Mouse (Mus musculus) kidney, postnatal 0 days (tissue): Measurements from ENCODE around the gene Spaar. TPM values are rescaled to one million over a fixed set of nuclear protein-coding genes. Genes with fewer than 3 reads are reported as not detected.

Source experiments
- ATAC-seq: fragments of 200-750 bp; cut with Nextera tagmentation; replicated peaks from 2 replicates; pipeline ENCODE4 v1.8.0; 2017; ENCODE audit warnings: low read depth, moderate number of reproducible peaks, moderate TSS enrichment, moderate library complexity; ENCODE audit not compliant: low FRiP score
- DNase-seq: peaks from one replicate; pipeline ENCODE4 v3.0.0-alpha.2; 2016; ENCODE audit warnings: low spot score
- H3K27ac ChIP-seq: fragments of 300-500 bp; sonication (generic); 2 replicates; pipeline ENCODE4 v1.5.1; 2014; ENCODE audit warnings: mild to moderate bottlenecking
- H3K27me3 ChIP-seq: fragments of 300-500 bp; sonication (generic); 2 replicates; pipeline ENCODE4 v1.6.1; 2014; ENCODE audit warnings: low read length, mixed read lengths; ENCODE audit not compliant: insufficient read depth
- H3K36me3 ChIP-seq: fragments of 300-500 bp; sonication (generic); 2 replicates; pipeline ENCODE4 v1.6.1; 2014; ENCODE audit warnings: low read length, mixed read lengths; ENCODE audit not compliant: insufficient read depth
- H3K4me1 ChIP-seq: fragments of 300-500 bp; sonication (generic); replicated peaks from 2 replicates; pipeline ENCODE4 v1.6.1; 2014; ENCODE audit warnings: antibody characterized with exemption, low read length, mixed read lengths; ENCODE audit not compliant: insufficient read depth
- H3K4me2 ChIP-seq: fragments of 300-500 bp; sonication (generic); 2 replicates; pipeline ENCODE4 v1.6.1; 2014; ENCODE audit warnings: mild to moderate bottlenecking, low read length, moderate library complexity, mixed read lengths
- H3K4me3 ChIP-seq: fragments of 300-500 bp; sonication (generic); replicated peaks from 2 replicates; pipeline ENCODE4 v1.5.1; 2014; ENCODE audit warnings: low read depth, low read length
- H3K9ac ChIP-seq: fragments of 300-500 bp; sonication (generic); 2 replicates; pipeline ENCODE4 v1.6.1; 2014; ENCODE audit warnings: low read depth, low read length
- H3K9me3 ChIP-seq: fragments of 300-500 bp; sonication (generic); replicated peaks from 2 replicates; pipeline ENCODE4 v1.6.1; 2016; ENCODE audit warnings: low read length, inconsistent platforms, mixed read lengths
- CTCF ChIP-seq: IDR thresholded peaks from 2 replicates; pipeline ENCODE4 v1.5.1; 2016; ENCODE audit warnings: antibody characterized with exemption, low read depth, mild to moderate bottlenecking, moderate library complexity
- WGBS: fragments of 180-500 bp; shearing (Covaris S2); extraction: QIAGEN DNeasy Blood & Tissue Kit; methylation state at CpG from one replicate; pipeline ENCODE4 v1.1.7; 2014; 5-methylcytosine and 5-hydroxymethylcytosine counted together
- polyA plus RNA-seq: library from polyadenylated mRNA; unstranded; fragments of >200 nt; fragmentation: Nextera tagmentation; extraction: Ambion mirVana; gene quantifications from 2 replicates; pipeline ENCODE4 v1.2.1, GENCODE M21; 2015

The Spaar gene
- polyA plus RNA-seq, 1 experiment from 2014 or later = 0.43 TPM

DNA sequence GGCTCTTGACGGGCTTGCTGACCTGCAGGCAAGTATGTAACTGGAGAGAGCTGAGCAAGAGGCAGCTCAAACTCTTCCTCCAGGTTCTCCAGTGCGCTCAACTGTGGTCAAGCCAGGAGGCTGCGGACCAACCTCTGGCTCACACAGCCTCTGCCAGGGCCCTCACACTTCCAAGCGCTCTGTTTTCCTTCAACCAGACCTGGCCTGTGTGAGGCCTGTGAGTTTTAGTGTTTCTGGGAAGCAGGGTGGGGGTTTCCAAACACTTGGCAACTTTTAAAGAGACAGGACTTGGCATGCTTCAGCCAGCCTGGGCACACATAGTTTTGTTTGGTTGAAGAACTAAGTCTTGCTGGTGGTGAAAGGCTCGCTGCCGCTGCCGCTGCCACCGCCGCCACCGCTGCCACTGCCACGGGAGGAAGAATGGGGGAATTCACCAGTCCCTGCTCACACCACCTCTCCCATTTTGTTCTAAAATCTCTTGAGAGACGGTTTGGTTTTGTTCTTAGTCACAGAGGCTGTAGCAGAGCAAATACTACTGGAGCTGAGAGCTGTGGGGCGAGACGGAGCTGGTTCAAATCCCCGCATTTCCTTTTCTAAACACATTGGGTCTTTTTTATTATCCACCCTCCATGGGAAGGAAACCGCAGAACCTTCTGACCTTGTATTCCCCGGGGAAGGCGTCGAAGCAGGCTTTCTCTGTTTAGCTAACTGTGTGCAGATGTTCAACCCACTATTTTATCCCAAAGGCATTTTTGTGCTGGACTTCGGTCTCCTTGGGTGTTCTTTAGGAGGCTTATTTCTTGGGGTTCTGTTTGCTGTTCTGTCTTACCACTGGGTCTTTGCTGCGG is 30.0 kb downstream of the Spaar start:
- no peaks in the 10 kb centered on the region for H3K9me3 ChIP-seq
- no peak overlapping the region for H3K4me3 ChIP-seq
- DNase-seq = no peak
- no peak overlapping the region for H3K9ac ChIP-seq
- peaks cover 4% of the 10 kb centered on the region; the same call in 1 of the 2 replicates for H3K4me1 ChIP-seq
- no peaks in the 10 kb centered on the region for H3K27me3 ChIP-seq
- no peak overlapping the region for H3K4me2 ChIP-seq
- ATAC-seq = no peak
- no peaks in the 10 kb centered on the region for H3K36me3 ChIP-seq
- H3K27ac ChIP-seq = 0 out of 2 replicates have a peak overlapping the region, but pooled peaks have one; percentile 11
- WGBS = 69% methylated on average over 21 of the region's 21 CpGs
- no peak for TF ChIP-seq CTCF

DNA sequence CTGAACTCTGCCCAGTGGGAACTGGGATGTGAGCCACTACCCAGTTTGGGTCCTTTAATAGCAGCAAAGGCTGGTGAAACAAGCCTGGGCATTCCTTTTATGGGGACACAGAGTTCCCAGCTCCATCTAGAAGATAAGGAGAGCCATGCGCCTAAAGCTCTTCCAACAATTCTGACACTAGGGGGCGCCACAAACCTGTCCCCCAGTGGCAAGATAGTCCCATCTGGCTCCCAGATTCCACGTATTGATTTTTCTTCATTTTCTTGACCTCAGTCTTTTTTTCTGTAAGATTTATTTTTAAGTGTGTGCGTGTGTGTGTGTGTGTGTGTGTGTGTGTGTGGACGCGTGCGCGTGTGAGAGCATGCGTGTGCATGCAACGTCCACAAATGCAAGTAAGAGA is 30.6 kb downstream of the Spaar start:
- Histone ChIP-seq H3K4me1 (peaks cover 4% of the 10 kb centered on the region; the same call in 1 of the 2 replicates), H3K4me2 (no peak overlapping the region), H3K9ac (no peak overlapping the region), H3K27me3 (no peaks in the 10 kb centered on the region), H3K36me3 (no peaks in the 10 kb centered on the region), H3K9me3 (no peaks in the 10 kb centered on the region), H3K4me3 (no peak overlapping the region), H3K27ac (0 out of 2 replicates have a peak overlapping the region, but pooled peaks have one; percentile 11)
- ATAC-seq = no peak
- DNase-seq = peak; percentile 41
- peak; percentile 58 for TF ChIP-seq CTCF
- 77% methylated on average over 10 of the region's 10 CpGs for WGBS

DNA sequence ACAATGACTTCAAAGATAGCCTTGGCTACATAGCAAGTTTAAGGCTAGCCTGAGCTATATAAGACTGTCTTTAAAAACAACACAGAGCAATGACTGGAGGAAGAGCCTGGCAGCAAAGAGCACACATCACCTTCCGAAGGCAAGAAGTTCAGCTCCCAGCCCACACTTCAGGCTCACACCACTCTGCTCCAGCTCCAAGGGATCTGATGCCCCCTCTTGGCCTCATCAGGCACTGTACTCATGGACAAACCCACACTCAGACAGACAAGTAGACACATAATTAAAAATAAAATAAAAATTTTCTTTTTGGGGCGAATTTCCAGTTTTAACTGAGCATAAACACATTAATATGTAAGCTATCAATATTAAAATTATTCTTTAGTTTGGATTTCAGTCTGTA is 31.5 kb downstream of the Spaar start:
- ATAC-seq (no peak), DNase-seq (no peak)
- H3K9me3 ChIP-seq = no peaks in the 10 kb centered on the region
- WGBS = 84% methylated on average over 2 of the region's 2 CpGs
- no peak overlapping the region for H3K4me2 ChIP-seq
- peaks cover 4% of the 10 kb centered on the region; the same call in 1 of the 2 replicates for H3K4me1 ChIP-seq
- peak; percentile 8; the same call in 1 of the 2 replicates for TF ChIP-seq CTCF
- H3K27me3 ChIP-seq = no peaks in the 10 kb centered on the region
- H3K4me3 ChIP-seq = no peak overlapping the region
- no peak overlapping the region for H3K9ac ChIP-seq
- H3K36me3 ChIP-seq = no peaks in the 10 kb centered on the region
- no peak overlapping the region for H3K27ac ChIP-seq

GRCm38 (mm10) chr4:43763410-43763809 is 33.6 kb downstream of the Spaar start:
- no peak overlapping the region for H3K9ac ChIP-seq
- no peaks in the 10 kb centered on the region for H3K27me3 ChIP-seq
- H3K4me1 ChIP-seq = peaks cover 4% of the 10 kb centered on the region; the same call in 1 of the 2 replicates
- TF ChIP-seq CTCF = peak; percentile 89
- no peak overlapping the region for H3K27ac ChIP-seq
- DNase-seq = peak; percentile 79
- H3K4me2 ChIP-seq = no peak overlapping the region
- no peaks in the 10 kb centered on the region for H3K9me3 ChIP-seq
- no peaks in the 10 kb centered on the region for H3K36me3 ChIP-seq
- H3K4me3 ChIP-seq = no peak overlapping the region
- WGBS = 13% methylated on average over 7 of the region's 7 CpGs
- no peak for ATAC-seq

- H3K4me3 ChIP-seq = no peak overlapping the region
- H3K36me3 ChIP-seq = no peaks in the 10 kb centered on the region
- ATAC-seq = no peak
- H3K9ac ChIP-seq = no peak overlapping the region
- no peaks in the 10 kb centered on the region for H3K9me3 ChIP-seq
- no peak overlapping the region for H3K4me2 ChIP-seq
- no peak overlapping the region for H3K27ac ChIP-seq
- H3K27me3 ChIP-seq = no peaks in the 10 kb centered on the region
- WGBS = 78% methylated on average over 5 of the region's 5 CpGs
- H3K4me1 ChIP-seq = no peaks in the 10 kb centered on the region
- no peak for TF ChIP-seq CTCF
- no peak for DNase-seq
Observed at GRCm38 (mm10) chr4:43768341-43768740, 38.5 kb downstream of the Spaar start.

DNA sequence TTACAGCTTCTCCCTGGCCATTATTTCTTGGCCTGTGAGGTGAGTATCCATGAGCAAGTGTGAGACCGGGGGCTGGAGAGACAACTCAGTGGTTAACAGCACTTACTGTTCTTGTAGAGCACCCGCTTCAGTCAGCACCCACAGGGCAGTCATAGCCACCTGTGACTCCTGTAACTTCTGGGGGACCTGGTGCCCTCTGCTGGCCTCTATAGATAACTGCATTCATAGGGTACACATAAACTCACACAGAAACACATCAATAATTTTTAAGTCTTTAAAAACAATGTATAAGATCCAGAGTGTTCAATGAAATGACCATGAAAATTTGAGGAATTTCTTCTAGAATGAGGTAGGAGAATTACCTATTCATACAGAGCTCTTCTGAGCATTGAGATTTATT is 39.5 kb downstream of the Spaar start:
- H3K4me3 ChIP-seq = no peak overlapping the region
- 97% methylated on average over 2 of the region's 2 CpGs for WGBS

More for the DNA sequence above, 39.5 kb downstream of the Spaar start:
- Histone ChIP-seq H3K4me2 (no peak overlapping the region), H3K9me3 (no peaks in the 10 kb centered on the region), H3K27me3 (no peaks in the 10 kb centered on the region), H3K36me3 (no peaks in the 10 kb centered on the region), H3K9ac (no peak overlapping the region), H3K27ac (no peak overlapping the region), H3K4me1 (no peaks in the 10 kb centered on the region)
- DNase-seq (no peak), ATAC-seq (no peak)
- TF ChIP-seq CTCF = peak; percentile 17; the same call in 1 of the 2 replicates
